Mouse (Mus musculus): ENCODE measurements around the gene Rilpl1. TPM values are rescaled to one million over a fixed set of nuclear protein-coding genes. Genes with fewer than 3 reads are reported as not detected.

Gene Rilpl1
- total RNA-seq, 1 experiment = 10.1 TPM

DNA sequence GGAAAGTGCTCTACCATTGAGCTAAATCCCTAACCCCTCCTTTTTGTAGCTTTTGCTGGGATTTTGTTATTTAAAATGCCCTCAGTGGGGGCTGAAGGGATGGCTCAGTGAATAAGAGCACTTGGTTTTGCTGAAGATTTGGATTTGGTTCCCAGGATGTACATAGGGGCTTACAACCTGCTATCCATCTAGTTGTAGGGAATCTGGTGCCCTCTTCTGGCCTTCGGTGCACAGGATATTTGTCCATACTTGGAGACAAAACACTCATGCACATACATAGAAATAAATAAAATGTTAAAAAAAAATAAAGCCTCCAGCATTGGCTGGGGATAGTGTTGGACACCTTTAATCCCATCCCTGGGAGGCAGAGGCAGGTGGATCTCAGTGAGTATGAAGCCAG is 24.0 kb upstream of the Rilpl1 start:
- no peak overlapping the region for H3K27ac ChIP-seq (ENCODE audit: insufficient read depth, low read depth, low read length, poor library complexity, severe bottlenecking)
- in situ Hi-C loops (cut with MboI; ENCODE audit: low sequenced_read_pairs in 2 of 2, unreplicated experiment in 2 of 2) = no loop called here
- no peak overlapping the region for H3K9ac ChIP-seq (ENCODE audit: insufficient read depth, low read depth, low read length, poor library complexity, severe bottlenecking)
- no peak for DNase-seq (ENCODE audit: low read depth, low spot score)
- no peaks in the 10 kb centered on the region for H3K9me3 ChIP-seq (ENCODE audit: control insufficient read depth, insufficient read depth, low read depth, low read length)
- TF ChIP-seq MAFK (IDR thresholded peaks at IDR 0.05; ENCODE audit: insufficient read depth, low read depth, low read length) = no peak
- no peak for TF ChIP-seq ZC3H11A (IDR thresholded peaks at IDR 0.05; ENCODE audit: borderline replicate concordance, low read depth, low read length)
- no peak for TF ChIP-seq ZNF384 (IDR thresholded peaks at IDR 0.05; ENCODE audit: low read depth, low read length)
- TF ChIP-seq HCFC1 (IDR thresholded peaks at IDR 0.05; ENCODE audit: borderline replicate concordance, insufficient read depth, low read length) = no peak
- TF ChIP-seq CHD2 (IDR thresholded peaks at IDR 0.05; ENCODE audit: low read depth, low read length) = no peak
- no peak overlapping the region for H3K4me3 ChIP-seq (ENCODE audit: insufficient read depth in 1 of 2, low read depth in 1 of 2, low read length in 2 of 2, poor library complexity in 1 of 2, severe bottlenecking in 1 of 2)
- peaks cover 0 to 2% of the 10 kb centered on the region in 2 experiments; a peak in 1 of 4 replicates for H3K4me1 ChIP-seq (ENCODE audit: control insufficient read depth in 2 of 2, insufficient read depth in 2 of 2, low read length in 2 of 2, poor library complexity in 1 of 2)
- H3K36me3 ChIP-seq (ENCODE audit: control insufficient read depth, insufficient read depth, low read length, poor library complexity, severe bottlenecking) = peaks cover 20% of the 10 kb centered on the region

DNA sequence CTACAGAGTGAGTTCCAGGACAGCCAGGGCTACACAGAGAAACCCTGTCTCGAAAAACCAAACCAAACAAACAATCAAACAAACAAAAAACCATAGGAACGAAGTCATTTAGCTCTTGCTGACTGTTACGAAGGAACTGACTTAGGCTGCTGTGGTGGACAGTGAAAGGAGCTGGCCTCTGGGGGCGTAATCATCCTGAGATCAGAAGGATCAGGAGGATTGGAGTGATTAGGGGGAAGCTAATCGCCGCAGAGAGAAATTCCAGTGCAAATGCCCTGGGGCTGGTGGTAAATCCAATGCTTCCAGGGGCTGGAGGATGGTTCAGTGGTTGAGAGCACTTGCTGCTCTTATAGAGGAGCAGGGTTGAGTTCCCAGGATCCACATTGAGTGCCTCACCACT is 22.4 kb upstream of the Rilpl1 start:
- Histone ChIP-seq H3K4me3 (ENCODE audit: insufficient read depth in 1 of 2, low read depth in 1 of 2, low read length in 2 of 2, poor library complexity in 1 of 2, severe bottlenecking in 1 of 2) (peak overlapping the region; percentile 92 to 97; a peak in 3 of 4 replicates), H3K9me3 (ENCODE audit: control insufficient read depth, insufficient read depth, low read depth, low read length) (no peaks in the 10 kb centered on the region), H3K36me3 (ENCODE audit: control insufficient read depth, insufficient read depth, low read length, poor library complexity, severe bottlenecking) (peaks cover 17% of the 10 kb centered on the region), H3K4me1 (ENCODE audit: control insufficient read depth in 2 of 2, insufficient read depth in 2 of 2, low read length in 2 of 2, poor library complexity in 1 of 2) (peaks cover 0 to 2% of the 10 kb centered on the region in 2 experiments; a peak in 1 of 4 replicates), H3K9ac (ENCODE audit: insufficient read depth, low read depth, low read length, poor library complexity, severe bottlenecking) (no peak overlapping the region; the same call in 1 of the 2 replicates), H3K27ac (ENCODE audit: insufficient read depth, low read depth, low read length, poor library complexity, severe bottlenecking) (no peak overlapping the region)
- no peak for TF ChIP-seq ZNF384 (IDR thresholded peaks at IDR 0.05; ENCODE audit: low read depth, low read length)
- no peak for TF ChIP-seq ZC3H11A (IDR thresholded peaks at IDR 0.05; ENCODE audit: borderline replicate concordance, low read depth, low read length)
- no peak for DNase-seq (ENCODE audit: low read depth, low spot score)
- in situ Hi-C loops (cut with MboI; ENCODE audit: low sequenced_read_pairs in 2 of 2, unreplicated experiment in 2 of 2) = no loop called here

DNA sequence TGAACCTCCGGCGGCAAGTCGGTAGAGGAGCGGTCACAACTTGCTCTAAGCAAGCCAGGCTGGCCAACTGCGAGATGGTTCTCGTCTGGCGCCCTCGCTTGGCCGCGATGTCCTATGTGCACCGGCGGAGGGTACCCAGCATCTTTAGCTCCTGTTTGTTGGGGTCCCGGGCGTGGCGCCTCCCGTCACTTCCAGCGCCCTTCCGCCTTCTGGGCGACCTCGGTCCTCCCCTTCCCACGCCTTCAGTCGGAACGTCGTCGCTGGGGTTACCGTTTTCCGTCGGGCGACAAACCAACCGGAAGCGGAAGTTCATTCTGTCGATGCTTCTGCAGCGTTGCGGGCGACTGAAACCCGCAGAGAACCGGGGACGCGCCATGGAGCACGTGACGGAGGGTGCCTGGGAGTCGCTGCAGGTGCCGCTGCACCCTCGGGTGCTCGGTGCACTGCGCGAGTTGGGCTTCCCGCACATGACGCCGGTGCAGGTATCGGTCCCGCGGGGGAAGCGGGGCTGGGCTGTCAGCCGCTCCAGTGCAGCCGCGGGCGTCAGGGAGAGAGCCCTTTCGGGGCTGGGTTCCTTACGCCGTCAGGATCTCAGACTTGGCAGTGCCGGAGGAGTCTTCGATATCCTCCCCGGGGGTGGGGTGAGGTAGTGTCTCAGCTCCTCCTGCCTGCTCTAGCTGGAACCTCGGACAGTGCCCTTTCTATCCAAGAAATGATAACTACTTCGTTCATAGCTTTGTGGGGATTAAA is 21.5 kb upstream of the Rilpl1 start, which contains the start of gene Ddx55:
Gene Ddx55 (plus strand): TSS at position 307 of the 750 bp plus-strand sequence.
- Histone ChIP-seq H3K36me3 (ENCODE audit: control insufficient read depth, insufficient read depth, low read length, poor library complexity, severe bottlenecking) (peaks cover 14% of the 10 kb centered on the region), H3K9ac (ENCODE audit: insufficient read depth, low read depth, low read length, poor library complexity, severe bottlenecking) (peak within 1 kb of the TSS; percentile 84), H3K4me3 (ENCODE audit: insufficient read depth in 1 of 2, low read depth in 1 of 2, low read length in 2 of 2, poor library complexity in 1 of 2, severe bottlenecking in 1 of 2) (peak within 1 kb of the TSS; percentile 92 to 97), H3K27ac (ENCODE audit: insufficient read depth, low read depth, low read length, poor library complexity, severe bottlenecking) (peak within 1 kb of the TSS; percentile 19; the same call in 1 of the 2 replicates), H3K4me1 (ENCODE audit: control insufficient read depth in 2 of 2, insufficient read depth in 2 of 2, low read length in 2 of 2, poor library complexity in 1 of 2) (peaks cover 0 to 2% of the 10 kb centered on the region in 2 experiments; a peak in 1 of 4 replicates), H3K9me3 (ENCODE audit: control insufficient read depth, insufficient read depth, low read depth, low read length) (no peaks in the 10 kb centered on the region)
- DNase-seq (ENCODE audit: low read depth, low spot score) = peak; percentile 92
- no peak for TF ChIP-seq MAFK (IDR thresholded peaks at IDR 0.05; ENCODE audit: insufficient read depth, low read depth, low read length)
- TF ChIP-seq ZNF384 (IDR thresholded peaks at IDR 0.05; ENCODE audit: low read depth, low read length) = no peak
- TF ChIP-seq CHD2 (IDR thresholded peaks at IDR 0.05; ENCODE audit: low read depth, low read length) = peak; percentile 21; the same call in 1 of the 2 replicates
- no peak for TF ChIP-seq ZC3H11A (IDR thresholded peaks at IDR 0.05; ENCODE audit: borderline replicate concordance, low read depth, low read length)
- TF ChIP-seq HCFC1 (IDR thresholded peaks at IDR 0.05; ENCODE audit: borderline replicate concordance, insufficient read depth, low read length) = peak; percentile 87
- in situ Hi-C loops (cut with MboI; ENCODE audit: low sequenced_read_pairs in 2 of 2, unreplicated experiment in 2 of 2) = no loop called here

DNA sequence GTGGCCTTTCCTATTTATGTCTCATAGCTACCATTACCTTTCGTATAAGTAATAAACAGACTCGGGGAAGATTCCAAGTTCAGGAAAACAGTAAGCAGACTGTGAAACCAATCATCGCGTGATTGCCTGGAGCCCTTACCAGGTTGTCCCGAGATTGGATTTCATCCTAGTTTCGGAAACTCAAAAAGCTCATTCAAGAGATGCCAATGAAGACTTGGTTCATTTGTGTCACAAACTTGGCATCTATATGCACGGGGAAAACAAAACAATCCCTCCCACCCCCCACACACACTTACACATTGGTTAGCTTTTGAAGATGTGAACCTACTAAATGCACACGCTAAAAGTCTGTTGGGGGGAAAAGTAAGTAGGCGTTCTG is 20.9 kb upstream of the Rilpl1 start:
- H3K4me1 ChIP-seq (ENCODE audit: control insufficient read depth in 2 of 2, insufficient read depth in 2 of 2, low read length in 2 of 2, poor library complexity in 1 of 2) = peaks cover 0 to 2% of the 10 kb centered on the region in 2 experiments; a peak in 1 of 4 replicates
- no peak for TF ChIP-seq MAFK (IDR thresholded peaks at IDR 0.05; ENCODE audit: insufficient read depth, low read depth, low read length)
- peak; percentile 5; the same call in 1 of the 2 replicates for TF ChIP-seq CHD2 (IDR thresholded peaks at IDR 0.05; ENCODE audit: low read depth, low read length)
- H3K9ac ChIP-seq (ENCODE audit: insufficient read depth, low read depth, low read length, poor library complexity, severe bottlenecking) = peak overlapping the region; percentile 28; the same call in 1 of the 2 replicates
- no peaks in the 10 kb centered on the region for H3K9me3 ChIP-seq (ENCODE audit: control insufficient read depth, insufficient read depth, low read depth, low read length)
- peak overlapping the region; percentile 92 to 97 for H3K4me3 ChIP-seq (ENCODE audit: insufficient read depth in 1 of 2, low read depth in 1 of 2, low read length in 2 of 2, poor library complexity in 1 of 2, severe bottlenecking in 1 of 2)
- DNase-seq (ENCODE audit: low read depth, low spot score) = no peak
- H3K36me3 ChIP-seq (ENCODE audit: control insufficient read depth, insufficient read depth, low read length, poor library complexity, severe bottlenecking) = peaks cover 15% of the 10 kb centered on the region
- H3K27ac ChIP-seq (ENCODE audit: insufficient read depth, low read depth, low read length, poor library complexity, severe bottlenecking) = no peak overlapping the region; the same call in 1 of the 2 replicates
- in situ Hi-C loops (cut with MboI; ENCODE audit: low sequenced_read_pairs in 2 of 2, unreplicated experiment in 2 of 2) = no loop called here
